Mouse (Mus musculus): Measurements from ENCODE around the gene Rhbdd3.

- no peak for TF ChIP-seq CTCF (conservative IDR thresholded peaks at IDR 0.05; ENCODE audit: low read length)
- no peak for TF ChIP-seq NANOG (IDR thresholded peaks at IDR 0.05; ENCODE audit: borderline replicate concordance, low read length)
Measured at GRCm38 (mm10) chr11:5096480-5097020, 2.2 kb upstream of the Rhbdd3 start.
